Mouse (Mus musculus) CH12.LX (cell line): ENCODE measurements at regions not wholly inside any gene's neighbourhood (a gene's known extent, or its start where the extent isn't known, plus 50 kb on each side); places are given as distances from the start of the nearest gene placed in this dataset.

Experiments used
- DNase-seq: peaks from one replicate; pipeline ENCODE4 v3.0.0-alpha.2; 2013; ENCODE audit errors: extremely low read depth
- H3K27ac ChIP-seq: 2 replicates; pipeline ENCODE4 v1.5.1; 2012; ENCODE audit warnings: low read depth, mild to moderate bottlenecking, control low read depth, moderate library complexity; ENCODE audit not compliant: insufficient read depth
- H3K27me3 ChIP-seq: replicated peaks from 2 replicates; pipeline ENCODE3; 2012; ENCODE audit warnings: inconsistent platforms
- H3K36me3 ChIP-seq, 2 experiments: replicated peaks in 1 of 2; 2 replicates each; pipeline versions ENCODE3 to v1.6.1; 2012; ENCODE audit warnings: inconsistent platforms in 1 of 2, low read length in 1 of 2, mild to moderate bottlenecking in 1 of 2, mixed read lengths in 1 of 2, moderate library complexity in 1 of 2; ENCODE audit not compliant: control insufficient read depth in 1 of 2, insufficient read depth in 1 of 2
- H3K4me1 ChIP-seq, 2 experiments: 2 replicates each; pipeline ENCODE4 v1.6.1; 2012; ENCODE audit warnings: inconsistent platforms in 1 of 2, moderate library complexity in 1 of 2; ENCODE audit not compliant: insufficient read depth in 2 of 2, control insufficient read depth in 1 of 2
- H3K4me2 ChIP-seq: 2 replicates; pipeline ENCODE4 v1.6.1; 2012; ENCODE audit warnings: low read depth, mild to moderate bottlenecking, control low read depth; ENCODE audit not compliant: poor library complexity, insufficient read depth, severe bottlenecking
- H3K4me3 ChIP-seq, 3 experiments: fragments of 150-350 bp in 1 of 3; sonication (generic) in 1 of 3; replicated peaks in 1 of 3; 2 replicates each; pipeline versions ENCODE3 to v1.5.1; 2011 to 2012; ENCODE audit warnings: low read depth in 2 of 3, low read length in 2 of 3, mild to moderate bottlenecking in 2 of 3, moderate library complexity in 2 of 3, control low read depth in 1 of 3, improper control_type of control experiment in 1 of 3, inconsistent platforms in 1 of 3, mixed read lengths in 1 of 3; ENCODE audit not compliant: poor library complexity in 1 of 3
- H3K79me2 ChIP-seq: replicated peaks from 2 replicates; pipeline ENCODE4 v1.6.1; 2012; ENCODE audit warnings: mild to moderate bottlenecking, moderate library complexity; ENCODE audit not compliant: control insufficient read depth, poor library complexity, insufficient read depth, severe bottlenecking; ENCODE audit errors: extremely low read depth
- H3K9ac ChIP-seq: 2 replicates; pipeline ENCODE4 v1.6.1; 2012; ENCODE audit warnings: low read depth, mild to moderate bottlenecking, control low read depth, moderate library complexity; ENCODE audit not compliant: insufficient read depth
- H3K9me3 ChIP-seq: replicated peaks from 2 replicates; pipeline ENCODE3; 2012; ENCODE audit warnings: low read length, inconsistent platforms, mixed read lengths
- BHLHE40 ChIP-seq: IDR thresholded peaks from 2 replicates; pipeline ENCODE4 v1.6.1; 2011; ENCODE audit warnings: mild to moderate bottlenecking, low read depth, low read length, improper control_type of control experiment
- CHD2 ChIP-seq: IDR thresholded peaks from 2 replicates; pipeline ENCODE4 v1.6.1; 2011; ENCODE audit warnings: low read length, improper control_type of control experiment
- CTCF ChIP-seq, 2 experiments: IDR thresholded peaks in 1 of 2; conservative IDR thresholded peaks in 1 of 2; 2 replicates each; pipeline ENCODE4 v1.5.1; 2011 to 2012; ENCODE audit warnings: low read depth in 2 of 2, low read length in 2 of 2, improper control_type of control experiment in 1 of 2, inconsistent platforms in 1 of 2, mild to moderate bottlenecking in 1 of 2, moderate library complexity in 1 of 2
- E2F4 ChIP-seq: IDR thresholded peaks from 2 replicates; pipeline ENCODE4 v1.6.1; 2011; ENCODE audit warnings: low read depth, low read length, improper control_type of control experiment; ENCODE audit not compliant: insufficient replicate concordance
- ELF1 ChIP-seq: IDR thresholded peaks from 2 replicates; pipeline ENCODE4 v1.6.1; 2014; ENCODE audit warnings: low read depth, mild to moderate bottlenecking, inconsistent platforms, low read length, improper control_type of control experiment
- EP300 ChIP-seq: IDR thresholded peaks from 2 replicates; pipeline ENCODE4 v1.6.1; 2011; ENCODE audit warnings: low read length, improper control_type of control experiment
- ETS1 ChIP-seq: conservative IDR thresholded peaks from 2 replicates; pipeline ENCODE4 v1.6.1; 2012; ENCODE audit warnings: low read depth, mild to moderate bottlenecking, inconsistent platforms, low read length, improper control_type of control experiment, moderate library complexity
- IRF4 ChIP-seq: IDR thresholded peaks from 2 replicates; pipeline ENCODE4 v1.6.1; 2014; ENCODE audit warnings: low read depth, mild to moderate bottlenecking, inconsistent platforms, low read length, improper control_type of control experiment
- JUN ChIP-seq: IDR thresholded peaks from 2 replicates; pipeline ENCODE4 v1.6.1; 2011; ENCODE audit warnings: low read depth, mild to moderate bottlenecking, low read length, improper control_type of control experiment, moderate library complexity; ENCODE audit not compliant: insufficient read depth
- JUND ChIP-seq: conservative IDR thresholded peaks from 2 replicates; pipeline ENCODE4 v1.6.1; 2011; ENCODE audit warnings: low read depth, low read length, improper control_type of control experiment
- KAT2A ChIP-seq: IDR thresholded peaks from 2 replicates; pipeline ENCODE4 v1.6.1; 2012; ENCODE audit warnings: low read length, improper control_type of control experiment, inconsistent platforms; ENCODE audit not compliant: insufficient replicate concordance
- MAX ChIP-seq: IDR thresholded peaks from 2 replicates; pipeline ENCODE4 v1.6.1; 2011; ENCODE audit warnings: low read length, improper control_type of control experiment
- MAZ ChIP-seq: IDR thresholded peaks from 2 replicates; pipeline ENCODE4 v1.6.1; 2012; ENCODE audit warnings: low read depth, mild to moderate bottlenecking, inconsistent platforms, low read length, improper control_type of control experiment, moderate library complexity
- MEF2A ChIP-seq: IDR thresholded peaks from 2 replicates; pipeline ENCODE4 v1.6.1; 2014; ENCODE audit warnings: low read depth, mild to moderate bottlenecking, inconsistent platforms, low read length, improper control_type of control experiment, borderline replicate concordance
- MXI1 ChIP-seq: IDR thresholded peaks from 2 replicates; pipeline ENCODE4 v1.6.1; 2011; ENCODE audit warnings: mild to moderate bottlenecking, low read depth, low read length, improper control_type of control experiment
- MYC ChIP-seq: IDR thresholded peaks from 2 replicates; pipeline ENCODE4 v1.6.1; 2011; ENCODE audit warnings: low read depth, mild to moderate bottlenecking, improper control_type of control experiment, low read length
- NELFE ChIP-seq: IDR thresholded peaks from 2 replicates; pipeline ENCODE4 v1.6.1; 2011; ENCODE audit warnings: low read depth, low read length, improper control_type of control experiment
- POLR2AphosphoS2 ChIP-seq: IDR thresholded peaks from 2 replicates; pipeline ENCODE4 v1.6.1; 2011; ENCODE audit warnings: low read depth, low read length, improper control_type of control experiment
- RAD21 ChIP-seq: IDR thresholded peaks from 2 replicates; pipeline ENCODE4 v1.6.1; 2011; ENCODE audit warnings: low read depth, mild to moderate bottlenecking, low read length, improper control_type of control experiment, moderate library complexity
- SIN3A ChIP-seq: IDR thresholded peaks from 2 replicates; pipeline ENCODE4 v1.6.1; 2012; ENCODE audit warnings: low read length, improper control_type of control experiment, inconsistent platforms
- SMC3 ChIP-seq: IDR thresholded peaks from 2 replicates; pipeline ENCODE4 v1.6.1; 2011; ENCODE audit warnings: low read depth, low read length, improper control_type of control experiment
- TBP ChIP-seq: conservative IDR thresholded peaks from 2 replicates; pipeline ENCODE4 v1.6.1; 2011; ENCODE audit warnings: low read depth, low read length, improper control_type of control experiment
- TCF12 ChIP-seq: IDR thresholded peaks from 2 replicates; pipeline ENCODE4 v1.6.1; 2014; ENCODE audit warnings: low read depth, mild to moderate bottlenecking, inconsistent platforms, low read length, improper control_type of control experiment
- UBTF ChIP-seq: IDR thresholded peaks from 2 replicates; pipeline ENCODE4 v1.6.1; 2012; ENCODE audit warnings: low read depth, mild to moderate bottlenecking, inconsistent platforms, low read length, improper control_type of control experiment, moderate library complexity
- USF1 ChIP-seq: IDR thresholded peaks from 2 replicates; pipeline ENCODE4 v1.6.1; 2014; ENCODE audit warnings: low read depth, mild to moderate bottlenecking, inconsistent platforms, low read length, improper control_type of control experiment
- USF2 ChIP-seq: conservative IDR thresholded peaks from 2 replicates; pipeline ENCODE4 v1.6.1; 2011; ENCODE audit warnings: low read depth, low read length, improper control_type of control experiment
- ZKSCAN1 ChIP-seq: IDR thresholded peaks from 2 replicates; pipeline ENCODE4 v1.6.1; 2012; ENCODE audit warnings: low read depth, inconsistent platforms, low read length, improper control_type of control experiment, borderline replicate concordance
- dilution Hi-C: fragments of 300-500 bp; cut with MboI; formaldehyde crosslinking; loops from 2 replicates; pipeline ENCODE4 v1.14.3; 2020; ENCODE audit warnings: low sequenced_read_pairs; ENCODE audit not compliant: extremely low pct_unique_long_range_greater_than_20kb, extremely low pct_ligation_motif_present
- in situ Hi-C: fragments of 300-500 bp; cut with MboI; formaldehyde crosslinking; loops from 3 replicates; pipeline ENCODE4 v1.14.3; 2019; ENCODE audit warnings: low sequenced_read_pairs, low pct_ligation_motif_present, low pct_unique_long_range_greater_than_20kb, mixed read lengths

DNA sequence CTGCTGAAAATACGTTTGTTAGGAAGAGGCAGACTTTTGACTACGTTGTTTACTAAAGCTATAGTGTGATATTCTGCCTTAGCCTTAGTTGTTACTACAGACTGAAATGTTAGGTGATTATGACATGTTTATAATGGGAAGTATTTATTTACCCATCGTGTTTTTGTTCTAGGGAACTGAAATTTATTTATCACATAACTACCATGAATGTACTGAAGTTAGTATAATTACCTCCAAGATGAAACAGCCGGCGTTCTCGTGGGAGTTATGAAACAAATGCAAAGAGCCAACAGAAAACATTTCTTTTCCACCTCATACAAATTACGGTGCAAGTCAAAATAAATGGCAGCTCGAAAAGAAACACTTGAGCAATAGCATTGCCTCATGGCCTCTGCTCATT is 155.8 kb upstream of the Dynlrb2 start:
- TF ChIP-seq TBP (no peak), ZKSCAN1 (no peak), CHD2 (no peak)
- dilution Hi-C loops: no loop called here
- H3K4me2 ChIP-seq: no peak overlapping the region
- peaks cover 37% of the 10 kb centered on the region for H3K27me3 ChIP-seq
- H3K4me3 ChIP-seq: no peak overlapping the region
- H3K36me3 ChIP-seq: no peaks in the 10 kb centered on the region
- no peak overlapping the region for H3K9ac ChIP-seq
- DNase-seq: no peak
- in situ Hi-C loops: no loop called here
- H3K4me1 ChIP-seq: peaks cover 2 to 11% of the 10 kb centered on the region in 2 experiments; a peak in 2 of 4 replicates
- H3K9me3 ChIP-seq: peaks cover 8% of the 10 kb centered on the region
- no peaks in the 10 kb centered on the region for H3K79me2 ChIP-seq
- H3K27ac ChIP-seq: no peak overlapping the region

DNA sequence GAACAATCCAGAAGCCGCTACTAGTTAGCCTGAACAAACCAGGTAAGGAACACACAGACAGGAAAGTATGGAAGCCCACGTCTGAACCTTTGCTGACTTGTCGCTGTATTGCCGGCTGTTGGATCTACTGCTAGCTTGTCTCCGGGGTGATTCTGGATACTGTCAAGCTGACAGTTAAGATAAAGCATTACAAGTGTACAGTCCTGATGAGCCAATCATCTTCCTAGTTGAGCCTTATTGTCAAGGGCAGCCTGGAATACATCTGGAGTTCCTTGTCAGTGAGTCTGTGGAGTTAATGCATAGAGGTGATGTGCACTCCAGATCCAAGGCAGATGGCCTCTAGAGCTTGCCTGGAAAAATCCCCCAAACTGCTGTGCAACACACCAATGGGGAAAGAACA is 157.8 kb upstream of the Dynlrb2 start:
- no peak overlapping the region for H3K9ac ChIP-seq
- H3K4me1 ChIP-seq: peaks cover 3 to 25% of the 10 kb centered on the region in 2 experiments; a peak in 2 of 4 replicates
- H3K79me2 ChIP-seq: no peaks in the 10 kb centered on the region
- no peak overlapping the region for H3K4me3 ChIP-seq
- H3K27me3 ChIP-seq: peaks cover 31% of the 10 kb centered on the region
- dilution Hi-C loops (no loop called here), in situ Hi-C loops (no loop called here)
- peaks cover 8% of the 10 kb centered on the region for H3K9me3 ChIP-seq
- no peak for DNase-seq
- H3K36me3 ChIP-seq: no peaks in the 10 kb centered on the region
- H3K4me2 ChIP-seq: no peak overlapping the region
- H3K27ac ChIP-seq: no peak overlapping the region
- TF ChIP-seq BHLHE40 (no peak), ETS1 (no peak), ELF1 (no peak), NELFE (no peak), MYC (no peak), E2F4 (no peak)

DNA sequence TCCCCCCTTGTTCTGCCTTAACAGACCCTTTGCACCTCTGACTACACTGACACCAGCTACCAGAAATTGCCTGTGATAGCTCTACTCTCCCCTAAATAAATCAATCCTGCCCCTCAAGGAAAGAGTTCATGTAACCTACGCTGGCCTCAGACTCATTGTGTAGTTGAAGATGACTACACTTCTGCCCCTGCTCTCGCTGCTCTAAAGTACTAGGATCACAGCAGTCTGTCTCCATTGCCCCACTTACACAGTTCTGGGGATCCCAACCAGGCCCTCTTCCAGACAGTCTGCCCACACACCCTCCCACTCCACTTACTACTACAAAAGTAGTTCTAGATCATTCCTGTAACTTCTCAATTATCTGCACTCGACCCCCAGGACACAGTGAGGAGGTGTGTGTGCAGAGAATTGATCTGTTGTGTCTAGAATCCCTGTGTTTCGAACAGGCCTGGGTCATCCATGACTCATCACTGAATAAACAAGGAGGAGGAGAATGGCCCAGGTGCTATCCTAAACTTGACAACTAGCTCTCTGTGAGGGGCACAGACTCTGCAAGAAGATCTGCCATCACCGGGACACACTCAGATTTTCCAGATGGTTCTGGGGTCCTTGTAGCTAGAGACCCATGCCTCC is 160.1 kb upstream of the Dynlrb2 start:
- in situ Hi-C loops (no loop called here), dilution Hi-C loops (no loop called here)
- Histone ChIP-seq H3K27me3 (peaks cover 39% of the 10 kb centered on the region), H3K36me3 (no peaks in the 10 kb centered on the region), H3K79me2 (no peaks in the 10 kb centered on the region), H3K27ac (no peak overlapping the region), H3K4me1 (peaks cover 3 to 25% of the 10 kb centered on the region in 2 experiments; a peak in 2 of 4 replicates), H3K9ac (no peak overlapping the region), H3K9me3 (peaks cover 12% of the 10 kb centered on the region), H3K4me3 (no peak overlapping the region), H3K4me2 (no peak overlapping the region)
- TF ChIP-seq JUN (no peak), KAT2A (no peak), RAD21 (no peak), USF2 (no peak), CHD2 (no peak), CTCF (conservative IDR thresholded peaks at IDR 0.05 in 1 of 2, IDR thresholded peaks at IDR 0.05 in 1 of 2; ENCODE audit: low read depth in 2 of 2, low read length in 2 of 2) (no peak), JUND (no peak), ELF1 (no peak), SMC3 (no peak), MAX (no peak), TCF12 (no peak), EP300 (no peak), SIN3A (no peak), IRF4 (no peak), USF1 (no peak), MAZ (no peak), MXI1 (no peak), POLR2AphosphoS2 (no peak), UBTF (no peak), MEF2A (no peak)
- DNase-seq: no peak
